Comparison of ENCODE assay signal across 15 mouse cellular contexts in genomic region chr5:117678371-117678770, GRCm38 (mm10).
"Had no signal": no experiment of that assay in that cellular context is flagged by ENCODE, and none has a peak within 500 bp of the region (broad histone marks: within the 10 kb centered on the region; RNA-seq: fewer than 3 reads in every experiment).

No protein-coding gene starts in this region.

- H3K4me1 ChIP-seq: limb, embryonic 13.5 days; liver, embryonic 12.5 days; midbrain, embryonic 15.5 days had no signal

- H3K4me2 ChIP-seq: limb, embryonic 13.5 days; liver, embryonic 12.5 days; lung, embryonic 14.5 days; midbrain, embryonic 11.5 days; midbrain, embryonic 15.5 days; neural tube, embryonic 13.5 days had no signal

- H3K27me3 ChIP-seq: limb, embryonic 13.5 days; liver, embryonic 12.5 days; midbrain, embryonic 15.5 days; neural tube, embryonic 13.5 days had no signal

- ATAC-seq: hindbrain, postnatal 0 days; liver, embryonic 12.5 days; midbrain, embryonic 15.5 days had no signal

- H3K27ac ChIP-seq: hindbrain, postnatal 0 days; kidney, postnatal 0 days; layer of hippocampus, adult 2 months; limb, embryonic 13.5 days; liver, embryonic 12.5 days; midbrain, embryonic 15.5 days; neural tube, embryonic 13.5 days had no signal

- H3K9ac ChIP-seq: limb, embryonic 13.5 days; liver, embryonic 12.5 days; lung, embryonic 14.5 days; midbrain, embryonic 15.5 days; neural tube, embryonic 13.5 days had no signal

- DNase-seq: left cerebral cortex, postnatal 4 days; lung, embryonic 14.5 days; lung, postnatal 10 days; lung, postnatal 4 days; right cerebral cortex, adult 18-20 months; right cerebral cortex, postnatal 25 days; thymus, postnatal 4 days had no signal

- H3K36me3 ChIP-seq: limb, embryonic 13.5 days; liver, embryonic 12.5 days; midbrain, embryonic 15.5 days; neural tube, embryonic 13.5 days had no signal

- H3K9me3 ChIP-seq: limb, embryonic 13.5 days; midbrain, embryonic 15.5 days; neural tube, embryonic 13.5 days had no signal

- H3K4me3 ChIP-seq: layer of hippocampus, adult 2 months; limb, embryonic 13.5 days; liver, embryonic 12.5 days; midbrain, embryonic 15.5 days; neural tube, embryonic 13.5 days had no signal
